In genomic region chr6:6877981-6878840, GRCm38 (mm10) we compare ENCODE assay signal across 9 mouse cellular contexts. TPM values are rescaled to one million over a fixed set of nuclear protein-coding genes. Genes with fewer than 3 reads are reported as not detected.
DNase-seq lines count a peak whose midpoint lies in the region; ATAC-seq lines count a peak whose summit lies in the region.
"Had no signal": no experiment of that assay in that cellular context is flagged by ENCODE, and none has a peak within 500 bp of the region (broad histone marks: within the 10 kb centered on the region; RNA-seq: fewer than 3 reads in every experiment).

No protein-coding gene starts in this region.

- H3K4me3 ChIP-seq in heart, embryonic 11.5 days (ENCODE audit: low read depth, low read length): no peak overlapping the region
- no peak overlapping the region for H3K4me3 ChIP-seq in neural tube, embryonic 15.5 days (replicated peaks)
- peak overlapping the region; percentile 67 for H3K4me3 ChIP-seq in limb, embryonic 12.5 days (replicated peaks)
- 0 out of 2 replicates have a peak overlapping the region, but pooled peaks have one; percentile 2 for H3K4me3 ChIP-seq in stomach, embryonic 14.5 days (ENCODE audit: low read depth, low read length)

- DNase-seq in heart, postnatal 14 days: no peak
- DNase-seq in neural tube, embryonic 10.5 days (ENCODE audit: extremely low spot score, low spot score): peak; percentile 65
- no peak for DNase-seq in layer of hippocampus, postnatal 36 days
- no peak for DNase-seq in right cerebral cortex, postnatal 36 days (ENCODE audit: low spot score in 2 of 2)
- DNase-seq: heart, postnatal 4 days had no signal

- 2% methylated on average over 34 of the region's 34 CpGs for WGBS in heart, embryonic 11.5 days (ENCODE audit: insufficient replicate concordance)
- WGBS in neural tube, embryonic 15.5 days: 2% methylated on average over 34 of the region's 34 CpGs
- 4% methylated on average over 34 of the region's 34 CpGs for whole genome bisulfite sequencing in limb, embryonic 12.5 days
- WGBS in stomach, embryonic 14.5 days: 3% methylated on average over 34 of the region's 34 CpGs

- H3K4me2 ChIP-seq in heart, embryonic 11.5 days: peak overlapping the region; percentile 6; the same call in 1 of the 2 replicates
- no peak overlapping the region for H3K4me2 ChIP-seq in neural tube, embryonic 15.5 days
- peak overlapping the region; percentile 86 for H3K4me2 ChIP-seq in limb, embryonic 12.5 days
- H3K4me2 ChIP-seq in stomach, embryonic 14.5 days (replicated peaks; ENCODE audit: low read depth, low read length): no peak overlapping the region

- intact Hi-C loops in heart, postnatal 14 days (cut with DNase I): no loop called here

- H3K27me3 ChIP-seq in heart, embryonic 11.5 days (ENCODE audit: control insufficient read depth, insufficient read depth, low read length): peaks cover 94% of the 10 kb centered on the region
- H3K27me3 ChIP-seq in neural tube, embryonic 15.5 days (replicated peaks): peaks cover 91% of the 10 kb centered on the region
- H3K27me3 ChIP-seq in limb, embryonic 12.5 days: peaks cover 95% of the 10 kb centered on the region
- H3K27me3 ChIP-seq in stomach, embryonic 14.5 days (ENCODE audit: control insufficient read depth, insufficient read depth, low read length): peaks cover 76% of the 10 kb centered on the region

- H3K9ac ChIP-seq in heart, embryonic 11.5 days (ENCODE audit: low read depth, low read length): no peak overlapping the region
- H3K9ac ChIP-seq in neural tube, embryonic 15.5 days (replicated peaks): no peak overlapping the region
- peak overlapping the region; percentile 18; the same call in 1 of the 2 replicates for H3K9ac ChIP-seq in limb, embryonic 12.5 days (replicated peaks)
- no peak overlapping the region for H3K9ac ChIP-seq in stomach, embryonic 14.5 days (replicated peaks; ENCODE audit: low read depth, low read length)

- peaks cover 14% of the 10 kb centered on the region for H3K4me1 ChIP-seq in heart, embryonic 11.5 days (ENCODE audit: control insufficient read depth, insufficient read depth, low read length)
- peaks cover 21% of the 10 kb centered on the region for H3K4me1 ChIP-seq in neural tube, embryonic 15.5 days
- peaks cover 52% of the 10 kb centered on the region for H3K4me1 ChIP-seq in limb, embryonic 12.5 days (replicated peaks)
- no peaks in the 10 kb centered on the region for H3K4me1 ChIP-seq in stomach, embryonic 14.5 days (ENCODE audit: control insufficient read depth, insufficient read depth, low read length)

- ATAC-seq in heart, embryonic 11.5 days (replicated peaks; ENCODE audit: insufficient number of reproducible peaks, low FRiP score, low TSS enrichment): no peak; the same call in 1 of the 2 replicates
- no peak for ATAC-seq in neural tube, embryonic 15.5 days (ENCODE audit: low FRiP score)
- no peak for ATAC-seq in limb, embryonic 12.5 days (ENCODE audit: insufficient number of reproducible peaks, insufficient read depth, low FRiP score, low TSS enrichment, low read depth)
- ATAC-seq in stomach, embryonic 14.5 days (ENCODE audit: insufficient number of reproducible peaks, insufficient read depth, low FRiP score, low read depth): no peak

- H3K27ac ChIP-seq in heart, embryonic 11.5 days (ENCODE audit: low read depth, low read length): no peak overlapping the region
- no peak overlapping the region for H3K27ac ChIP-seq in neural tube, embryonic 15.5 days (replicated peaks)
- H3K27ac ChIP-seq in limb, embryonic 12.5 days: no peak overlapping the region
- no peak overlapping the region for H3K27ac ChIP-seq in stomach, embryonic 14.5 days (ENCODE audit: low read length)

- H3K36me3 ChIP-seq in heart, embryonic 11.5 days (ENCODE audit: control insufficient read depth, insufficient read depth, low read length): no peaks in the 10 kb centered on the region
- no peaks in the 10 kb centered on the region for H3K36me3 ChIP-seq in neural tube, embryonic 15.5 days
- 0 out of 2 replicates have a peak, but pooled peaks cover 8% of the 10 kb centered on the region for H3K36me3 ChIP-seq in limb, embryonic 12.5 days
- H3K36me3 ChIP-seq in stomach, embryonic 14.5 days (ENCODE audit: control insufficient read depth, insufficient read depth, low read length): no peaks in the 10 kb centered on the region

- H3K9me3 ChIP-seq in heart, embryonic 11.5 days (replicated peaks; ENCODE audit: control insufficient read depth, low read length): no peaks in the 10 kb centered on the region
- no peaks in the 10 kb centered on the region for H3K9me3 ChIP-seq in neural tube, embryonic 15.5 days (replicated peaks)
- H3K9me3 ChIP-seq in limb, embryonic 12.5 days: no peaks in the 10 kb centered on the region
- no peaks in the 10 kb centered on the region for H3K9me3 ChIP-seq in stomach, embryonic 14.5 days (ENCODE audit: control insufficient read depth, low read depth, low read length)

RNA-seq across cellular contexts. Expression of gene Dlx5, which starts 3.7 kb away (rescaled TPM):
- polyA plus RNA-seq in heart, embryonic 11.5 days (2014; fragmentation: Nextera tagmentation; extraction: Ambion mirVana): 0.93 and 1.2 TPM in 2 replicates
- under 1 TPM in 1 of 2 experiments, not detected in 1; 0.41 TPM for total RNA-seq in heart, postnatal 14 days (2021)
- 0.41 and 0.83 TPM in 2 replicates for polyA plus RNA-seq in neural tube, embryonic 15.5 days (2015; fragmentation: Nextera tagmentation; extraction: Ambion mirVana)
- polyA plus RNA-seq in limb, embryonic 12.5 days (2016; fragmentation: Nextera tagmentation; extraction: Ambion mirVana): 33.9 and 42.5 TPM in 2 replicates
- polyA plus RNA-seq in stomach, embryonic 14.5 days (2014; fragmentation: Nextera tagmentation; extraction: Ambion mirVana): 6.6 and 6.7 TPM in 2 replicates
- 1 to 10 TPM; 4.7 to 5.8 TPM for total RNA-seq in layer of hippocampus, postnatal 36 days (2021)

RNA-seq across cellular contexts. Expression of gene Dlx6, which starts 15.1 kb away (rescaled TPM):
- 0.47 TPM in 1 of 2 replicates, not detected in the other for polyA plus RNA-seq in heart, embryonic 11.5 days (2014; fragmentation: Nextera tagmentation; extraction: Ambion mirVana)
- not detected for total RNA-seq in heart, postnatal 14 days (2021)
- polyA plus RNA-seq in neural tube, embryonic 15.5 days (2015; fragmentation: Nextera tagmentation; extraction: Ambion mirVana): 0.41 TPM in 1 of 2 replicates, not detected in the other
- polyA plus RNA-seq in limb, embryonic 12.5 days (2016; fragmentation: Nextera tagmentation; extraction: Ambion mirVana): 2.2 and 2.5 TPM in 2 replicates
- polyA plus RNA-seq in stomach, embryonic 14.5 days (2014; fragmentation: Nextera tagmentation; extraction: Ambion mirVana): 0.15 and 0.42 TPM in 2 replicates
- 1 to 10 TPM; 5.6 to 9.3 TPM for total RNA-seq in layer of hippocampus, postnatal 36 days (2021)
- total RNA-seq: heart, postnatal 4 days had no signal

Comparison
In these comparisons a context has a peak if more than half of its experiments do, and no peak if none do; other contexts are left out.
1. H3K4me2 ChIP-seq: peak in heart, embryonic 11.5 days (single experiment) and limb, embryonic 12.5 days (single experiment); none in neural tube, embryonic 15.5 days (single experiment) and stomach, embryonic 14.5 days (single experiment).
2. H3K4me3 ChIP-seq: peak in limb, embryonic 12.5 days (single experiment) and stomach, embryonic 14.5 days (single experiment); none in heart, embryonic 11.5 days (single experiment) and neural tube, embryonic 15.5 days (single experiment).